Mouse (Mus musculus): ENCODE data around the gene Gm10521.

Gene Gm10521

GRCm38 (mm10) chr1:171895364-171895763 lies at the start of gene Gm10521:
Gm10521 (plus strand) TSS chr1:171895664.
- in situ Hi-C loops (cut with MboI, MseI) = loop anchor here (25.0 kb wide), 1 partner anchor 1933 kb away; the partner anchor contains the start of gene Hsd17b7

GRCm38 (mm10) chr1:171848201-171848600 lies 47.3 kb upstream of the Gm10521 start:
- in situ Hi-C loops (cut with MboI, MseI) = loop anchor here (10.0 kb wide), 1 partner anchor 67 kb away; the partner anchor contains the start of gene Slamf6

- in situ Hi-C loops (cut with MboI, MseI) = loop anchor here (10.0 kb wide), 1 partner anchor 66 kb away; the partner anchor contains the start of gene Slamf6
Measured at GRCm38 (mm10) chr1:171848757-171849156, 46.7 kb upstream of the Gm10521 start.

- in situ Hi-C loops (cut with MboI, MseI) = loop anchor here (10.0 kb wide), 1 partner anchor 65 kb away; the partner anchor contains the start of gene Slamf6
Measured at GRCm38 (mm10) chr1:171849454-171849853, 46.0 kb upstream of the Gm10521 start.

GRCm38 (mm10) chr1:171865467-171865866 lies 30.0 kb upstream of the Gm10521 start:
- in situ Hi-C loops (cut with MboI, MseI) = no loop called here

GRCm38 (mm10) chr1:171886989-171887388 lies 8.5 kb upstream of the Gm10521 start:
- in situ Hi-C loops (cut with MboI, MseI) = loop anchor here (25.0 kb wide), 1 partner anchor 1925 kb away; the partner anchor contains the start of gene Hsd17b7

- in situ Hi-C loops (cut with MboI, MseI) = no loop called here
Measured at GRCm38 (mm10) chr1:171904011-171904410, 8.5 kb downstream of the Gm10521 start.

- in situ Hi-C loops (cut with MboI, MseI) = loop anchor here (10.0 kb wide), 2 partner anchors 69 to 71 kb away; no protein-coding TSS in a partner anchor
Measured at GRCm38 (mm10) chr1:171915638-171916458, 20.4 kb downstream of the Gm10521 start.

- in situ Hi-C loops (cut with MboI, MseI) = loop anchor here (10.0 kb wide), 2 partner anchors 67 to 73 kb away; no protein-coding TSS in a partner anchor
Measured at GRCm38 (mm10) chr1:171917305-171918039, 22.0 kb downstream of the Gm10521 start, which contains the start of gene Slamf6. Slamf6 (plus strand) TSS chr1:171917515.

GRCm38 (mm10) chr1:171918136-171918920 lies 22.9 kb downstream of the Gm10521 start:
- in situ Hi-C loops (cut with MboI, MseI) = loop anchor here (10.0 kb wide), 2 partner anchors 66 to 74 kb away; no protein-coding TSS in a partner anchor

- in situ Hi-C loops (cut with MboI, MseI) = loop anchor here (10.0 kb wide), 2 partner anchors 66 to 74 kb away; no protein-coding TSS in a partner anchor
Measured at GRCm38 (mm10) chr1:171919193-171919592, 23.7 kb downstream of the Gm10521 start.

- in situ Hi-C loops (cut with MboI, MseI) = loop anchor here (10.0 kb wide), 2 partner anchors 65 to 75 kb away; no protein-coding TSS in a partner anchor
Measured at GRCm38 (mm10) chr1:171919901-171920510, 24.5 kb downstream of the Gm10521 start.

- in situ Hi-C loops (cut with MboI, MseI) = no loop called here
Measured at GRCm38 (mm10) chr1:171920989-171921621, 25.6 kb downstream of the Gm10521 start.

GRCm38 (mm10) chr1:171921641-171922040 lies 26.2 kb downstream of the Gm10521 start:
- in situ Hi-C loops (cut with MboI, MseI) = no loop called here

GRCm38 (mm10) chr1:171922844-171923243 lies 27.4 kb downstream of the Gm10521 start:
- in situ Hi-C loops (cut with MboI, MseI) = no loop called here

- in situ Hi-C loops (cut with MboI, MseI) = no loop called here
Measured at GRCm38 (mm10) chr1:171924900-171925299, 29.4 kb downstream of the Gm10521 start.

GRCm38 (mm10) chr1:171933851-171934250 lies 38.4 kb downstream of the Gm10521 start:
- in situ Hi-C loops (cut with MboI, MseI) = no loop called here

- in situ Hi-C loops (cut with MboI, MseI) = no loop called here
Measured at GRCm38 (mm10) chr1:171938952-171939948, 43.8 kb downstream of the Gm10521 start.

- in situ Hi-C loops (cut with MboI, MseI) = no loop called here
Measured at GRCm38 (mm10) chr1:171940626-171941025, 45.2 kb downstream of the Gm10521 start.
